Mouse (Mus musculus): ENCODE measurements around the gene Lin54. TPM values are rescaled to one million over a fixed set of nuclear protein-coding genes. Genes with fewer than 3 reads are reported as not detected.
A peak's percentile ranks its signal among the peaks of the same experiment; 100 is the strongest.

Gene Lin54
- 14.4 and 14.6 TPM in 2 replicates for polyA plus RNA-seq (2016; fragmentation: Nextera tagmentation; extraction: Ambion mirVana)

GRCm38 (mm10) chr5:100500458-100500961, at the start of gene Lin54:
TSS of gene Lin54 (minus strand) at chr5:100500639.
- 1% methylated on average over 50 of the region's 60 CpGs for WGBS
- Histone ChIP-seq H3K27ac (ENCODE audit: poor library complexity, severe bottlenecking) (peak within 1 kb of the TSS; percentile 77), H3K9me3 (replicated peaks) (no peaks in the 10 kb centered on the region), H3K4me1 (replicated peaks) (peaks cover 6% of the 10 kb centered on the region), H3K27me3 (replicated peaks) (no peaks in the 10 kb centered on the region), H3K4me3 (peak within 1 kb of the TSS; percentile 89), H3K9ac (peak within 1 kb of the TSS; percentile 81), H3K4me2 (peak within 1 kb of the TSS; percentile 94), H3K36me3 (no peaks in the 10 kb centered on the region)
- ATAC-seq (ENCODE audit: insufficient number of reproducible peaks, low FRiP score) = peak; percentile 95

GRCm38 (mm10) chr5:100550151-100550550, 49.7 kb upstream of the Lin54 start:
- Histone ChIP-seq H3K4me1 (replicated peaks) (peaks cover 4% of the 10 kb centered on the region; the same call in 1 of the 2 replicates), H3K4me3 (no peak overlapping the region), H3K9ac (no peak overlapping the region), H3K27me3 (replicated peaks) (no peaks in the 10 kb centered on the region), H3K9me3 (replicated peaks) (0 out of 2 replicates have a peak, but pooled peaks cover 3% of the 10 kb centered on the region), H3K36me3 (peaks cover 46% of the 10 kb centered on the region), H3K4me2 (no peak overlapping the region), H3K27ac (ENCODE audit: poor library complexity, severe bottlenecking) (no peak overlapping the region)
- no peak for ATAC-seq (ENCODE audit: insufficient number of reproducible peaks, low FRiP score)
- WGBS = 82% methylated on average over 1 of the region's 1 CpGs

- Histone ChIP-seq H3K4me3 (no peak overlapping the region), H3K27ac (ENCODE audit: poor library complexity, severe bottlenecking) (no peak overlapping the region), H3K4me1 (replicated peaks) (peaks cover 4% of the 10 kb centered on the region; the same call in 1 of the 2 replicates), H3K9me3 (replicated peaks) (0 out of 2 replicates have a peak, but pooled peaks cover 3% of the 10 kb centered on the region), H3K36me3 (peaks cover 54% of the 10 kb centered on the region), H3K27me3 (replicated peaks) (no peaks in the 10 kb centered on the region), H3K4me2 (no peak overlapping the region), H3K9ac (no peak overlapping the region)
- WGBS = 91% methylated on average over 4 of the region's 4 CpGs
- ATAC-seq (ENCODE audit: insufficient number of reproducible peaks, low FRiP score) = no peak
These were observed 48.9 kb upstream of the Lin54 start for GRCm38 (mm10) chr5:100549311-100549710.

GRCm38 (mm10) chr5:100548236-100548635, 47.8 kb upstream of the Lin54 start:
- no peak for ATAC-seq (ENCODE audit: insufficient number of reproducible peaks, low FRiP score)
- H3K4me3 ChIP-seq = no peak overlapping the region
- H3K27me3 ChIP-seq (replicated peaks) = no peaks in the 10 kb centered on the region
- no peak overlapping the region for H3K9ac ChIP-seq
- 0 out of 2 replicates have a peak, but pooled peaks cover 3% of the 10 kb centered on the region for H3K9me3 ChIP-seq (replicated peaks)
- WGBS = 90% methylated on average over 2 of the region's 2 CpGs
- H3K36me3 ChIP-seq = peaks cover 63% of the 10 kb centered on the region
- H3K4me2 ChIP-seq = no peak overlapping the region
- no peak overlapping the region for H3K27ac ChIP-seq (ENCODE audit: poor library complexity, severe bottlenecking)
- peaks cover 1% of the 10 kb centered on the region; the same call in 1 of the 2 replicates for H3K4me1 ChIP-seq (replicated peaks)

- H3K4me2 ChIP-seq = no peak overlapping the region
- no peak for ATAC-seq (ENCODE audit: insufficient number of reproducible peaks, low FRiP score)
- peaks cover 78% of the 10 kb centered on the region for H3K36me3 ChIP-seq
- no peak overlapping the region for H3K27ac ChIP-seq (ENCODE audit: poor library complexity, severe bottlenecking)
- H3K27me3 ChIP-seq (replicated peaks) = no peaks in the 10 kb centered on the region
- no peak overlapping the region for H3K4me3 ChIP-seq
- 0 out of 2 replicates have a peak, but pooled peaks cover 3% of the 10 kb centered on the region for H3K9me3 ChIP-seq (replicated peaks)
- 85% methylated on average over 6 of the region's 6 CpGs for WGBS
- H3K9ac ChIP-seq = no peak overlapping the region
- H3K4me1 ChIP-seq (replicated peaks) = no peaks in the 10 kb centered on the region
These were observed 46.0 kb upstream of the Lin54 start for GRCm38 (mm10) chr5:100546294-100547080.

- WGBS = 85% methylated on average over 3 of the region's 3 CpGs
- Histone ChIP-seq H3K9ac (no peak overlapping the region), H3K36me3 (peaks cover 67% of the 10 kb centered on the region), H3K9me3 (replicated peaks) (no peaks in the 10 kb centered on the region), H3K4me3 (no peak overlapping the region), H3K4me2 (no peak overlapping the region), H3K4me1 (replicated peaks) (no peaks in the 10 kb centered on the region), H3K27me3 (replicated peaks) (no peaks in the 10 kb centered on the region), H3K27ac (ENCODE audit: poor library complexity, severe bottlenecking) (no peak overlapping the region)
- ATAC-seq (ENCODE audit: insufficient number of reproducible peaks, low FRiP score) = no peak
These were observed 36.2 kb upstream of the Lin54 start for GRCm38 (mm10) chr5:100536638-100537037.

GRCm38 (mm10) chr5:100535826-100536225, 35.4 kb upstream of the Lin54 start:
- Histone ChIP-seq H3K36me3 (peaks cover 69% of the 10 kb centered on the region), H3K9ac (no peak overlapping the region)
- ATAC-seq (ENCODE audit: insufficient number of reproducible peaks, low FRiP score) = no peak

GRCm38 (mm10) chr5:100526164-100526563, 25.7 kb upstream of the Lin54 start:
- H3K27ac ChIP-seq (ENCODE audit: poor library complexity, severe bottlenecking) = peak overlapping the region; percentile 38; the same call in 1 of the 2 replicates
- H3K9me3 ChIP-seq (replicated peaks) = no peaks in the 10 kb centered on the region
- H3K27me3 ChIP-seq (replicated peaks) = no peaks in the 10 kb centered on the region
- no peak overlapping the region for H3K9ac ChIP-seq
- peaks cover 17% of the 10 kb centered on the region for H3K4me1 ChIP-seq (replicated peaks)
- WGBS = 44% methylated on average over 7 of the region's 7 CpGs
- no peak overlapping the region for H3K4me3 ChIP-seq
- H3K36me3 ChIP-seq = peaks cover 38% of the 10 kb centered on the region
- H3K4me2 ChIP-seq = peak overlapping the region; percentile 31; the same call in 1 of the 2 replicates
- ATAC-seq (ENCODE audit: insufficient number of reproducible peaks, low FRiP score) = peak; percentile 33; the same call in 1 of the 2 replicates

More at GRCm38 (mm10) chr5:100535826-100536225, 35.4 kb upstream of the Lin54 start:
- H3K9me3 ChIP-seq (replicated peaks) = no peaks in the 10 kb centered on the region
- H3K4me2 ChIP-seq = no peak overlapping the region
- H3K27me3 ChIP-seq (replicated peaks) = no peaks in the 10 kb centered on the region
- H3K4me1 ChIP-seq (replicated peaks) = no peaks in the 10 kb centered on the region
- H3K4me3 ChIP-seq = no peak overlapping the region
- WGBS = 65% methylated on average over 7 of the region's 7 CpGs
- no peak overlapping the region; the same call in 1 of the 2 replicates for H3K27ac ChIP-seq (ENCODE audit: poor library complexity, severe bottlenecking)

- H3K27me3 ChIP-seq (replicated peaks) = no peaks in the 10 kb centered on the region
- no peaks in the 10 kb centered on the region for H3K9me3 ChIP-seq (replicated peaks)
- peaks cover 17% of the 10 kb centered on the region for H3K4me1 ChIP-seq (replicated peaks)
- H3K4me3 ChIP-seq = no peak overlapping the region
- 50% methylated on average over 3 of the region's 3 CpGs for WGBS
- H3K4me2 ChIP-seq = 0 out of 2 replicates have a peak overlapping the region, but pooled peaks have one; percentile 11
- H3K36me3 ChIP-seq = peaks cover 32% of the 10 kb centered on the region
- no peak overlapping the region for H3K9ac ChIP-seq
- no peak overlapping the region for H3K27ac ChIP-seq (ENCODE audit: poor library complexity, severe bottlenecking)
- ATAC-seq (ENCODE audit: insufficient number of reproducible peaks, low FRiP score) = no peak
These were observed 25.2 kb upstream of the Lin54 start for GRCm38 (mm10) chr5:100525620-100526019.

GRCm38 (mm10) chr5:100524921-100525320, 24.5 kb upstream of the Lin54 start:
- no peaks in the 10 kb centered on the region for H3K27me3 ChIP-seq (replicated peaks)

GRCm38 (mm10) chr5:100523331-100523730, 22.9 kb upstream of the Lin54 start:
- Histone ChIP-seq H3K4me1 (replicated peaks) (peaks cover 29% of the 10 kb centered on the region), H3K36me3 (peaks cover 12% of the 10 kb centered on the region), H3K9me3 (replicated peaks) (no peaks in the 10 kb centered on the region), H3K27ac (ENCODE audit: poor library complexity, severe bottlenecking) (no peak overlapping the region), H3K4me3 (no peak overlapping the region), H3K9ac (no peak overlapping the region), H3K4me2 (no peak overlapping the region), H3K27me3 (replicated peaks) (no peaks in the 10 kb centered on the region)
- WGBS = 74% methylated on average over 1 of the region's 1 CpGs
- ATAC-seq (ENCODE audit: insufficient number of reproducible peaks, low FRiP score) = no peak

More at GRCm38 (mm10) chr5:100524921-100525320, 24.5 kb upstream of the Lin54 start:
- Histone ChIP-seq H3K9ac (no peak overlapping the region), H3K4me2 (no peak overlapping the region), H3K36me3 (peaks cover 25% of the 10 kb centered on the region), H3K4me3 (no peak overlapping the region), H3K9me3 (replicated peaks) (no peaks in the 10 kb centered on the region), H3K27ac (ENCODE audit: poor library complexity, severe bottlenecking) (no peak overlapping the region), H3K4me1 (replicated peaks) (peaks cover 24% of the 10 kb centered on the region)
- no peak for ATAC-seq (ENCODE audit: insufficient number of reproducible peaks, low FRiP score)
- 93% methylated on average over 9 of the region's 9 CpGs for WGBS
